8 mouse cellular contexts compared by ENCODE assay signal in the genomic region with DNA sequence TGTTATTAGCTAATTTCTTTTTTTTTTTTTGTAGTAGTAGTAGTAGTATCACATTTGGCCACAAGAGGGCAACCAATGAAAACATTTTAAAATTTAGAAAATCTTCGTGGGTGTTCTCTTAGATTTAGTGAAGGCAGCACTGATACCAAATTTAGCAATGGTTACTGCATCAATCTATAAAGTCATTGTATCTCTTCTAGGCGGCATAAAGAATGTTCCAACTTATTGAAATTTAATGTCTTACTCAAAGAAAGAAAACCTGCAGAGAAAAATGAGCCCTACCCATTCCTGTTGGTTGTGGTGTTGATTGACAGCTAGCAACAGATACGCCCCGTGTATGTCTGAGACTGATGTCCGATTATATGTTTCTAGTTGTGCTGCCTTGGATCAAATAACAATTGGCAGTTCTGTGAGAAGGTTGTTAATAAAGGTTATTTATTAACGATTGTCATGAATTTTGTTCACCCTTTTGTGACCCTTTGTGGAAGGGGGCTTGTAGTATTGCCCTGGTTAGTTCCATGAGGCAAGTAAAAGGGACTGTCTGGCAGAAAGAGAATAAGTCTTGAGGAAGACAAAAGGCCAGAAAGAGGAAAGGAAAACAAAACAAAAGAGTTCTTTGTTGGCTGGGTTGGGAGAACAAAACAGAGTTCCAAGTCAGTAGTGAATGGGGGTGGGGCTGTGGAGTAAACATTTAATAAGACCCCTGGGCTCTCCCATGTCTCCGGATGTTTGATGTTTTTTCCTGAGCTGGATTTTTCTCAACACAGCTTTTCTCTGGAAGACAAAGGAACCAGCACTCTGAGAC.
A peak's percentile ranks its signal among the peaks of the same experiment; 100 is the strongest.
DNase-seq lines count a peak whose midpoint lies in the region; ATAC-seq lines count a peak whose summit lies in the region.

No protein-coding gene starts in this region.

- no peak for DNase-seq in heart, adult 9 months (ENCODE audit: low spot score in 2 of 2)
- DNase-seq in MN1 (ENCODE audit: low spot score), result peak; percentile 64
- DNase-seq in left cerebral cortex, postnatal 4 days, result no peak

- intact Hi-C loops in left cerebral cortex, postnatal 4 days (cut with DNase I), result loop anchor here (10.0 kb wide), 2 partner anchors 305 to 1315 kb away; no protein-coding TSS in a partner anchor

- peak overlapping the region; percentile 50 for H3K4me2 ChIP-seq in heart, embryonic 14.5 days (ENCODE audit: low read length)
- peak overlapping the region; percentile 54 for H3K4me2 ChIP-seq in forebrain, embryonic 16.5 days (ENCODE audit: low read length)
- peak overlapping the region; percentile 49 for H3K4me2 ChIP-seq in midbrain, embryonic 13.5 days (replicated peaks)

- no peak for ATAC-seq in heart, embryonic 14.5 days (ENCODE audit: insufficient number of reproducible peaks, insufficient read depth, low FRiP score, low read depth)
- ATAC-seq in forebrain, embryonic 16.5 days, result peak; percentile 84
- ATAC-seq in midbrain, embryonic 13.5 days, result peak; percentile 93
- ATAC-seq in granulocyte monocyte progenitor cell, adult 5-6 weeks (replicated peaks; ENCODE audit: poor library complexity, severe bottlenecking), result no peak; the same call in 1 of the 2 replicates
- no peak for ATAC-seq in erythroblast, adult 5-6 weeks (replicated peaks; ENCODE audit: low FRiP score, poor library complexity, severe bottlenecking)

- no peak overlapping the region for H3K4me3 ChIP-seq in heart, embryonic 14.5 days (ENCODE audit: control insufficient read depth in 1 of 2, insufficient read depth in 1 of 2, low read depth in 1 of 2, low read length in 2 of 2)
- H3K4me3 ChIP-seq in forebrain, embryonic 16.5 days (replicated peaks; ENCODE audit: low read length), result peak overlapping the region; percentile 27
- peak overlapping the region; percentile 24 for H3K4me3 ChIP-seq in midbrain, embryonic 13.5 days (replicated peaks)

- WGBS in heart, embryonic 14.5 days, result 24% methylated on average over 7 of the region's 7 CpGs
- WGBS in forebrain, embryonic 16.5 days, result 1% methylated on average over 7 of the region's 7 CpGs
- 1% methylated on average over 7 of the region's 7 CpGs for WGBS in midbrain, embryonic 13.5 days

- H3K4me1 ChIP-seq in heart, embryonic 14.5 days (ENCODE audit: control insufficient read depth in 2 of 2, insufficient read depth in 2 of 2, low read length in 2 of 2), result no peaks in the 10 kb centered on the region
- H3K4me1 ChIP-seq in forebrain, embryonic 16.5 days (replicated peaks; ENCODE audit: control insufficient read depth, insufficient read depth, low read length), result peaks cover 3% of the 10 kb centered on the region; the same call in 1 of the 2 replicates
- H3K4me1 ChIP-seq in midbrain, embryonic 13.5 days (replicated peaks), result peaks cover 9% of the 10 kb centered on the region

- H3K27ac ChIP-seq in heart, embryonic 14.5 days (replicated peaks in 1 of 2; ENCODE audit: control insufficient read depth in 1 of 2, insufficient read depth in 1 of 2, low read depth in 2 of 2, low read length in 2 of 2), result no peak overlapping the region
- H3K27ac ChIP-seq in forebrain, embryonic 16.5 days (ENCODE audit: low read length), result no peak overlapping the region
- peak overlapping the region; percentile 68 for H3K27ac ChIP-seq in midbrain, embryonic 13.5 days

- H3K36me3 ChIP-seq in heart, embryonic 14.5 days (ENCODE audit: control insufficient read depth, insufficient read depth, low read length), result no peaks in the 10 kb centered on the region
- H3K36me3 ChIP-seq in forebrain, embryonic 16.5 days (ENCODE audit: control insufficient read depth, insufficient read depth), result no peaks in the 10 kb centered on the region
- H3K36me3 ChIP-seq in midbrain, embryonic 13.5 days, result no peaks in the 10 kb centered on the region

- H3K9me3 ChIP-seq in heart, embryonic 14.5 days (ENCODE audit: control insufficient read depth, low read length), result no peaks in the 10 kb centered on the region
- no peaks in the 10 kb centered on the region for H3K9me3 ChIP-seq in forebrain, embryonic 16.5 days (ENCODE audit: control insufficient read depth, low read length)
- no peaks in the 10 kb centered on the region for H3K9me3 ChIP-seq in midbrain, embryonic 13.5 days

- H3K27me3 ChIP-seq in heart, embryonic 14.5 days (ENCODE audit: control insufficient read depth, insufficient read depth, low read length), result no peaks in the 10 kb centered on the region
- no peaks in the 10 kb centered on the region for H3K27me3 ChIP-seq in forebrain, embryonic 16.5 days (replicated peaks; ENCODE audit: control insufficient read depth, insufficient read depth, low read length)
- no peaks in the 10 kb centered on the region for H3K27me3 ChIP-seq in midbrain, embryonic 13.5 days

- H3K9ac ChIP-seq in heart, embryonic 14.5 days (ENCODE audit: low read length), result no peak overlapping the region
- peak overlapping the region; percentile 31; the same call in 1 of the 2 replicates for H3K9ac ChIP-seq in forebrain, embryonic 16.5 days (replicated peaks; ENCODE audit: low read depth, low read length)
- H3K9ac ChIP-seq in midbrain, embryonic 13.5 days (replicated peaks), result peak overlapping the region; percentile 49

Comparison
In these comparisons a context has a peak if more than half of its experiments do, and no peak if none do; other contexts are left out.
1. ATAC-seq: peak in forebrain, embryonic 16.5 days (single experiment) and midbrain, embryonic 13.5 days (single experiment); none in heart, embryonic 14.5 days (single experiment), granulocyte monocyte progenitor cell, adult 5-6 weeks (single experiment) and erythroblast, adult 5-6 weeks (single experiment).
2. H3K4me3 ChIP-seq: peak in forebrain, embryonic 16.5 days (single experiment) and midbrain, embryonic 13.5 days (single experiment); none in heart, embryonic 14.5 days (0 of 2).
3. Peak in every context shown above with its lines, with median percentiles within 50 percentile points of each other: H3K4me2 ChIP-seq.